Mouse (Mus musculus) T-helper 1 cell (primary cell): ENCODE results near the gene Pde2a.
"Not testable (repeated sequence)": the region's sequence is repeated elsewhere in the genome, so short reads cannot be mapped to it uniquely, and the experiment has no call there.

Source experiments
- in situ Hi-C: fragments of 300-600 bp; cut with MboI, MseI; formaldehyde crosslinking; loops from one replicate; pipeline ENCODE4 v1.15.1; 2025; ENCODE audit warnings: high pct_unique_total_duplicates

The Pde2a gene

DNA sequence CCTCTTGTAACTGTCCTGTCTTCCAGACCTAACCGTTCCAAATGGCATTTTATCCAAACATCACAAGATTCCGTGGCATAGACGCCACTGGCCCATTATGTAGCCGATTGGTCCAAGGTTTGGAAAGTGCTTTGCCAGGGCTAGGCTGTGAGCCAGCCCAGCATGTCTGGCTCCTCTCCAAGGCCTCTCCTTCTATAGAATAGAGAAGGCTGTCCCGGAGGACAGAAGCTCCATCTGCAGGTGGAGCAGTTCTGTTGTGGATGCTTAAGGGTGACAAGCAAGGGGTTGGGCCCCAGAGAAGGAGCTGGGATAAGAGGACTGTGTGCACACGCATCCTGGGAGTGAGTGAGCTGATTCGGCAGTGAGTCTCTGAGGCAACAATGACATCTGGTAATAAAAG lies 92.2 kb downstream of the Pde2a start:
- in situ Hi-C loops: no loop called here

- in situ Hi-C loops: no loop called here
Measured at GRCm38 (mm10) chr7:101514768-101515167, 93.3 kb downstream of the Pde2a start.

- in situ Hi-C loops: no loop called here
Measured at GRCm38 (mm10) chr7:101515295-101515694, 93.8 kb downstream of the Pde2a start.

DNA sequence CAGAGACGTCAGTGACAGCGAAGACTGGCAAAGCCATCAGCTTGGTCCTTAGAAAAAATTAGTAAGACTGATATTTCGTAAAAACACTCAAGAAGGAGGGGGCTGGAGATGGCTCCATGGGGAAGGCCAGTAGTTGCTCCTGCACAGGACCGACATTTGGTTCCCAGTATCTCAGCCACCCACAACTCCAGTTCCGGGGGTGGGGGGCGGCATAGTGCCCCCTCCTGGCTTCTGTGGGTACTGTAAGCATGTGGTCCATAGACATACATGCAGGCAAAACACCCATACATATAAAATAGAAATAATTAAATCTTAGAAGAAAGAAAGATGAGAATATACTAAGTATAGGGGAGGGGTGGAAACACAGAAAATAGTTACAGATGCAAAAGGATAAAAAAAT lies 95.0 kb downstream of the Pde2a start:
- in situ Hi-C loops: no loop called here

GRCm38 (mm10) chr7:101521696-101522095 lies 100.2 kb downstream of the Pde2a start:
- in situ Hi-C loops: no loop called here

DNA sequence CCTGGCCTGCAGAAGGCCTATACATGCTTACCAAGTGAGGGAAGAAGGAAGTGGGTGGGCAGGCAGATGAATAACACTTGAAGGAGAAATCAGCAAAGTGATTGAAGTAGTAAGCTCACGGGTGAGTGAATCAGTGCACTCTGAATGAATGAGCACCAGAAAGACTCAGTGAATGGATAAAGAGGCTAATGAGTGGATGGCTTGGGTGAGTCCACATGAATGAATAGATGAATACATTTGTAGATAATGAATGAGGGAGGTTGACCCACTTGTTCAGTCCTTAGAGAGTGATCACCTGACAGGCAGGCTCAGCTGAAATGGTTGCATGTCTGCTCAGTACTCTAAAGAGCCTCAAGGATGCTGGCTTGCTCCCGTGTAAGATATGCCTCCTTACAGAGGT lies 101.7 kb downstream of the Pde2a start:
- in situ Hi-C loops: no loop called here

- in situ Hi-C loops: no loop called here
Measured at GRCm38 (mm10) chr7:101526484-101526883, 105.0 kb downstream of the Pde2a start.

DNA sequence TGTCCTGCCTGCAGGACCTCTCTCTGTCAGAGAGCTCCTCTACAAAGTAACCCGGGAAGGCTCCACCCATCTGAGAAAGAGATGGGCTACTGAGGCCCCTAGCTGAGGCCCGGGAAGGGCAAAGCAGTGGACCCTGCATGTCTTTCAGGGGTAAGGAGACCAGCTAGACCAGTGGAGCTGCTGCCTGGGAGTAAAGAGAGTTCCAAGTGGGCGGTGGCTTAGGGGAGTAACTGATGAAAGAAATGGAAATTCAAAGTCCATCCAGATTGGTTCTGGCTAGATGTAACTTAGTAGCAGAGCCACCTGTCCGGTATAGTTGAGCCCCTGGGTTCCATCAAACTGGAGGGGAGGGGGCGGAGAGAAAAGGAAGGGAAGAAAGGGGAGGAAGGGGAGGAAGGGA lies 112.9 kb downstream of the Pde2a start:
- in situ Hi-C loops: no loop called here

DNA sequence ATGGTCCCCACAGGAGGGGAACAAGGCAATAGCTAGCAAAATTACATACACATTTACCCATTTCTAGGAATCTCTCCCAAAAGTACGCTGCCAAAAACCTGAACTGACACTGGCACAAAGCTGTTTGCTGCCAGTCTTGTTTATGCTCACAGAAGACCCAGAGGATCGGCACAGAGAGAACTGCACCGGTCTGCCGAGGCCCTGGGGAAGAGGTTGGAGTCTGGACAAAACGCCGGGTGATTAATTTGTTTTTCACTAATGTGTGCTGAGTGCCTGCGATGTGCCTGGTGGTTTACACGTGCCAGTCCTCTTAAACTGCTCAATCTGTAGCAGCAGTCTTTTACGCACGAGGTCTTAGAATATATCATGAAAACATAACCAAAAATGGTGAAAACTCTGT lies 113.6 kb downstream of the Pde2a start:
- in situ Hi-C loops: no loop called here

GRCm38 (mm10) chr7:101535517-101535916 lies 114.0 kb downstream of the Pde2a start:
- in situ Hi-C loops: no loop called here

GRCm38 (mm10) chr7:101537541-101537940 lies 116.0 kb downstream of the Pde2a start:
- in situ Hi-C loops: no loop called here

DNA sequence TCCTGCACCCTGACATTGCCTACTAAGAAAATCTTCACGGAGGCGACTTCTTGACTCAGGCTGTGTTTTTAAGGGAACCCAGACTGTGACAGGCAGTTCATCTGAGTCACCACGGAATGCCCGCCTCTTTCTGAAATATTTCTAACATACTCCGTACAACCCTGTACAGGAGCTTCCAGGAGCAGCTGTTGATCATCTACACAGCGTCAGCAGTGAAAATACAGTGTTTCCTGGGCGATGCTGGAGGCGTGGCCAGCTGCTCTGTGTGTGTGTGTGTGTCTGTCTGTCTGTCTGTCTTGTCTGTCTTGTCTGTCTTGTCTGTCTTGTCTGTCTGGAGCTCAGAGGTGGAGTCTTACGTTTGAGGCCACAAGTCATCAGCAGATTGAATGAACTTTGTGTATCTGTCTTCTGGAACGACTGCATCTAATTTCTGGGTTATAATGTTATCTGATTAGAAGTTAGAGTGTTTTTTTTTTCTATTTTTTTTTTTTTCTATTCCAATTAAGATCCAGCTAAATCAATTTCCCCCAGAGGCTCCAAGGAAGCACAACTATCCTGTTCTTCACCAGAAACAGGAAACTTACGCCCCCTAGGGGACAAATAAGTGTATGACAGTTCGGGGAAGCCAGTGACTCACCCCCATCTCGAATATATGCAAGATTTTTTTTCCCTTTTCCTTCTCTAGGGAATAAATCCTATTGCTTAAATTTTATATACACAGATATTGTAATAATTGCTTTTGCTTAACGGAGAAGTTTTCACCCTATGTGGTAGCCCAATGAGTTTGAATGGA lies 116.8 kb downstream of the Pde2a start:
- in situ Hi-C loops: no loop called here

- in situ Hi-C loops: no loop called here
Measured at GRCm38 (mm10) chr7:101539774-101540173, 118.3 kb downstream of the Pde2a start.

DNA sequence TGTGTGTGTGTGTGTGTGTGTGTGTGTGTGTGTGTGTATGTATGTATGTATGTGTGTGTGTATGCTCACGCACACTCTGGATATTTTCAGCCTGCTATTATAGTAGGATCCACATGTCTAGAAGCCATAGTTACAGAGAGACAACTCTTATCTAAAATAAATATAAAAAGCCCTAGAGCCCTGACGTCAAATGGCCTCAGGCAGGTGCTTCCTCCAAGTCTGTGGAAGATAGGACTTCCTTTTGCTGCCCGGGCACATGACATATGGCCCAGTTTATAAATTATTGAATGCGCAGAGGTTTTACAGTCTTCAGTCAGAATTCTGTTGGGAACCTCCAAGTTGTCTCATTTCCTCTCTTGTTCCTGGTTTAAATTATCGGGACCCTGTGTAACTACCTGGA lies 119.2 kb downstream of the Pde2a start:
- in situ Hi-C loops: no loop called here

DNA sequence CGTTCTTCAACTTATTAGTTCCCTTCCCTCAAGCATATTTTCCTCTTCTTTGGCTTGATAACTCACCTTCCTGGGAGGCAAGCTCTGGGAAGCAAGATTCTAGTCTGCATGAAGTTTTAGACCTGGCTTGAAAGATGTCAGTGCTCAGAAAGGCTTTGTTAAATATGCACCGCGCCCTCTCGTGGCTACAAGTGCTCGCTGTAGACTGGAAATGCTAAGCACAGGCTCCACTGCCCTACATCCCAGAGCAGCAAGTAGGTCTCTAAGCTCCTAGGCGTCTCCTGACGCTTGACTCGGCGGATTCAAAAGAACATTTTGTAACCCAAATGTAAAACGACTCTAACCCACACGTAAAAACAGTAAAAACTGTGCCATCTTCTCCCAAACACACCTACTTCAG lies 119.6 kb downstream of the Pde2a start:
- in situ Hi-C loops: no loop called here

GRCm38 (mm10) chr7:101541734-101542133 lies 120.2 kb downstream of the Pde2a start:
- in situ Hi-C loops: no loop called here

- in situ Hi-C loops: no loop called here
Measured at GRCm38 (mm10) chr7:101547651-101548050, 126.2 kb downstream of the Pde2a start.

- in situ Hi-C loops: no loop called here
Measured at GRCm38 (mm10) chr7:101549266-101549665, 127.8 kb downstream of the Pde2a start.

GRCm38 (mm10) chr7:101550686-101551485 lies 129.4 kb downstream of the Pde2a start:
- in situ Hi-C loops: no loop called here

DNA sequence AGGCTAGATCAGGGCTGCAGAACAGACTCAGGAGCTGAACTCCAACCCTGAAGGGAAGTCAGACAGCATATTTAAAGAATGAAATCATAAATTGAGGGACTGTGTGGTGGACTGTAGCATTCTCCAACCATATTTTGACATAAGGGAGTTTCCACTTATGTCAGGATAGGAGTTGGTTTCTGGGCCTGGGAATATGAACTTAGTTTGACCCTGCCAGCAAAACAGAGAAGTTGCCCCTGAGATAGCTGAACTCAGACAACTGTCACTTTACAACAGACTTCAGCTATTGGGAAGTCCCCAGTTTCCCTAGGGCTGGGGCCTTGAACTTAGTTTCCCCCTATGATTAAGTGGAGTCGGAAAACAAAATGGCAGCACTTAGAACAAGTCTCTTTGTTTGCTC lies 130.0 kb downstream of the Pde2a start:
- in situ Hi-C loops: no loop called here

- in situ Hi-C loops: not testable (repeated sequence)
Measured at GRCm38 (mm10) chr7:101555473-101555872, 134.0 kb downstream of the Pde2a start.

- in situ Hi-C loops: no loop called here
Measured at GRCm38 (mm10) chr7:101557391-101557790, 135.9 kb downstream of the Pde2a start.

GRCm38 (mm10) chr7:101559393-101559792 lies 137.9 kb downstream of the Pde2a start:
- in situ Hi-C loops: not testable (repeated sequence)
